Mouse (Mus musculus) kidney, postnatal 10 days (tissue): ENCODE results near the gene Defb21.

Experiments used
- DNase-seq: peaks from one replicate; pipeline ENCODE4 v3.0.0; 2021; ENCODE audit warnings: mixed read lengths

The Defb21 gene

GRCm38 (mm10) chr2:152572114-152572794, at the start of gene Defb21:
TSS of gene Defb21 (plus strand) at chr2:152572744.
- DNase-seq = peak; percentile 42

- DNase-seq = peak; percentile 69
These were observed 32.4 kb upstream of the Defb21 start, which contains the start of gene Defb29 for GRCm38 (mm10) chr2:152539944-152540710. TSS of gene Defb29 (minus strand) at chr2:152540098.

- no peak for DNase-seq
These were observed 30.6 kb upstream of the Defb21 start for GRCm38 (mm10) chr2:152541979-152542378.

GRCm38 (mm10) chr2:152542897-152543296, 29.6 kb upstream of the Defb21 start:
- DNase-seq = no peak

- peak; percentile 39 for DNase-seq
These were observed 29.1 kb upstream of the Defb21 start for GRCm38 (mm10) chr2:152543478-152543877.

GRCm38 (mm10) chr2:152544691-152545090, 27.9 kb upstream of the Defb21 start:
- peak; percentile 80 for DNase-seq

GRCm38 (mm10) chr2:152548124-152548523, 24.4 kb upstream of the Defb21 start:
- DNase-seq = no peak

- DNase-seq = peak; percentile 84
These were observed 18.6 kb upstream of the Defb21 start for GRCm38 (mm10) chr2:152553774-152554423.

GRCm38 (mm10) chr2:152556655-152557054, 15.9 kb upstream of the Defb21 start:
- DNase-seq = no peak

GRCm38 (mm10) chr2:152569038-152569437, 3.5 kb upstream of the Defb21 start, which contains the start of gene Gm17416:
TSS of gene Gm17416 (plus strand) at chr2:152569338.
- no peak for DNase-seq

- DNase-seq = no peak
These were observed 2.7 kb upstream of the Defb21 start for GRCm38 (mm10) chr2:152569881-152570280.

- peak; percentile 43 for DNase-seq
These were observed 2.2 kb upstream of the Defb21 start for GRCm38 (mm10) chr2:152570313-152570712.

GRCm38 (mm10) chr2:152573484-152573883, 940 bp downstream of the Defb21 start:
- DNase-seq = no peak

GRCm38 (mm10) chr2:152580107-152580506, 7.6 kb downstream of the Defb21 start, which contains the start of gene Defb19:
TSS of gene Defb19 (minus strand) at chr2:152580312.
- DNase-seq = no peak

- DNase-seq = no peak
These were observed 8.1 kb downstream of the Defb21 start for GRCm38 (mm10) chr2:152580612-152581011.

GRCm38 (mm10) chr2:152586926-152587560, 14.5 kb downstream of the Defb21 start:
- DNase-seq = peak; percentile 36

GRCm38 (mm10) chr2:152588450-152588849, 15.9 kb downstream of the Defb21 start:
- DNase-seq = no peak

GRCm38 (mm10) chr2:152589021-152589420, 16.5 kb downstream of the Defb21 start:
- peak; percentile 39 for DNase-seq

GRCm38 (mm10) chr2:152599299-152599698, 26.8 kb downstream of the Defb21 start, which contains the start of gene Defb45:
TSS of gene Defb45 (minus strand) at chr2:152599399.
- no peak for DNase-seq

- no peak for DNase-seq
These were observed 27.5 kb downstream of the Defb21 start for GRCm38 (mm10) chr2:152600076-152600475.

- DNase-seq = no peak
These were observed 28.9 kb downstream of the Defb21 start for GRCm38 (mm10) chr2:152601275-152601960.

GRCm38 (mm10) chr2:152604057-152604456, 31.5 kb downstream of the Defb21 start, which contains the start of gene Defb36:
TSS of gene Defb36 (plus strand) at chr2:152604327.
- peak; percentile 67 for DNase-seq
